Mouse (Mus musculus) CH12.LX (cell line): ENCODE results near the gene Gas2. TPM values are rescaled to one million over a fixed set of nuclear protein-coding genes. Genes with fewer than 3 reads are reported as not detected.

Experiments used
- DNase-seq: peaks from one replicate; pipeline ENCODE4 v3.0.0-alpha.2; 2013; ENCODE audit errors: extremely low read depth
- H3K27ac ChIP-seq: 2 replicates; pipeline ENCODE4 v1.5.1; 2012; ENCODE audit warnings: low read depth, mild to moderate bottlenecking, control low read depth, moderate library complexity; ENCODE audit not compliant: insufficient read depth
- H3K27me3 ChIP-seq: replicated peaks from 2 replicates; pipeline ENCODE3; 2012; ENCODE audit warnings: inconsistent platforms
- H3K36me3 ChIP-seq, 2 experiments: replicated peaks in 1 of 2; 2 replicates each; pipeline versions ENCODE3 to v1.6.1; 2012; ENCODE audit warnings: inconsistent platforms in 1 of 2, low read length in 1 of 2, mild to moderate bottlenecking in 1 of 2, mixed read lengths in 1 of 2, moderate library complexity in 1 of 2; ENCODE audit not compliant: control insufficient read depth in 1 of 2, insufficient read depth in 1 of 2
- H3K4me1 ChIP-seq, 2 experiments: 2 replicates each; pipeline ENCODE4 v1.6.1; 2012; ENCODE audit warnings: inconsistent platforms in 1 of 2, moderate library complexity in 1 of 2; ENCODE audit not compliant: insufficient read depth in 2 of 2, control insufficient read depth in 1 of 2
- H3K4me2 ChIP-seq: 2 replicates; pipeline ENCODE4 v1.6.1; 2012; ENCODE audit warnings: low read depth, mild to moderate bottlenecking, control low read depth; ENCODE audit not compliant: poor library complexity, insufficient read depth, severe bottlenecking
- H3K4me3 ChIP-seq, 3 experiments: fragments of 150-350 bp in 1 of 3; sonication (generic) in 1 of 3; replicated peaks in 1 of 3; 2 replicates each; pipeline versions ENCODE3 to v1.5.1; 2011 to 2012; ENCODE audit warnings: low read depth in 2 of 3, low read length in 2 of 3, mild to moderate bottlenecking in 2 of 3, moderate library complexity in 2 of 3, control low read depth in 1 of 3, improper control_type of control experiment in 1 of 3, inconsistent platforms in 1 of 3, mixed read lengths in 1 of 3; ENCODE audit not compliant: poor library complexity in 1 of 3
- H3K79me2 ChIP-seq: replicated peaks from 2 replicates; pipeline ENCODE4 v1.6.1; 2012; ENCODE audit warnings: mild to moderate bottlenecking, moderate library complexity; ENCODE audit not compliant: control insufficient read depth, poor library complexity, insufficient read depth, severe bottlenecking; ENCODE audit errors: extremely low read depth
- H3K9ac ChIP-seq: 2 replicates; pipeline ENCODE4 v1.6.1; 2012; ENCODE audit warnings: low read depth, mild to moderate bottlenecking, control low read depth, moderate library complexity; ENCODE audit not compliant: insufficient read depth
- H3K9me3 ChIP-seq: replicated peaks from 2 replicates; pipeline ENCODE3; 2012; ENCODE audit warnings: low read length, inconsistent platforms, mixed read lengths
- CHD1 ChIP-seq: IDR thresholded peaks from 2 replicates; pipeline ENCODE4 v1.6.1; 2012; ENCODE audit warnings: low read depth, low read length, improper control_type of control experiment, inconsistent platforms
- CTCF ChIP-seq, 2 experiments: IDR thresholded peaks in 1 of 2; conservative IDR thresholded peaks in 1 of 2; 2 replicates each; pipeline ENCODE4 v1.5.1; 2011 to 2012; ENCODE audit warnings: low read depth in 2 of 2, low read length in 2 of 2, improper control_type of control experiment in 1 of 2, inconsistent platforms in 1 of 2, mild to moderate bottlenecking in 1 of 2, moderate library complexity in 1 of 2
- E2F4 ChIP-seq: IDR thresholded peaks from 2 replicates; pipeline ENCODE4 v1.6.1; 2011; ENCODE audit warnings: low read depth, low read length, improper control_type of control experiment; ENCODE audit not compliant: insufficient replicate concordance
- EP300 ChIP-seq: IDR thresholded peaks from 2 replicates; pipeline ENCODE4 v1.6.1; 2011; ENCODE audit warnings: low read length, improper control_type of control experiment
- GABPA ChIP-seq: IDR thresholded peaks from 2 replicates; pipeline ENCODE4 v1.6.1; 2012; ENCODE audit warnings: low read depth, low read length, improper control_type of control experiment, inconsistent platforms; ENCODE audit not compliant: insufficient replicate concordance
- HCFC1 ChIP-seq: IDR thresholded peaks from 2 replicates; pipeline ENCODE4 v1.6.1; 2012; ENCODE audit warnings: low read depth, mild to moderate bottlenecking, inconsistent platforms, low read length, improper control_type of control experiment
- IRF4 ChIP-seq: IDR thresholded peaks from 2 replicates; pipeline ENCODE4 v1.6.1; 2014; ENCODE audit warnings: low read depth, mild to moderate bottlenecking, inconsistent platforms, low read length, improper control_type of control experiment
- JUN ChIP-seq: IDR thresholded peaks from 2 replicates; pipeline ENCODE4 v1.6.1; 2011; ENCODE audit warnings: low read depth, mild to moderate bottlenecking, low read length, improper control_type of control experiment, moderate library complexity; ENCODE audit not compliant: insufficient read depth
- JUND ChIP-seq: conservative IDR thresholded peaks from 2 replicates; pipeline ENCODE4 v1.6.1; 2011; ENCODE audit warnings: low read depth, low read length, improper control_type of control experiment
- MAFK ChIP-seq: IDR thresholded peaks from 2 replicates; pipeline ENCODE4 v1.6.1; 2011; ENCODE audit warnings: low read length, improper control_type of control experiment; ENCODE audit not compliant: insufficient replicate concordance
- MAX ChIP-seq: IDR thresholded peaks from 2 replicates; pipeline ENCODE4 v1.6.1; 2011; ENCODE audit warnings: low read length, improper control_type of control experiment
- MAZ ChIP-seq: IDR thresholded peaks from 2 replicates; pipeline ENCODE4 v1.6.1; 2012; ENCODE audit warnings: low read depth, mild to moderate bottlenecking, inconsistent platforms, low read length, improper control_type of control experiment, moderate library complexity
- MXI1 ChIP-seq: IDR thresholded peaks from 2 replicates; pipeline ENCODE4 v1.6.1; 2011; ENCODE audit warnings: mild to moderate bottlenecking, low read depth, low read length, improper control_type of control experiment
- MYC ChIP-seq: IDR thresholded peaks from 2 replicates; pipeline ENCODE4 v1.6.1; 2011; ENCODE audit warnings: low read depth, mild to moderate bottlenecking, improper control_type of control experiment, low read length
- NELFE ChIP-seq: IDR thresholded peaks from 2 replicates; pipeline ENCODE4 v1.6.1; 2011; ENCODE audit warnings: low read depth, low read length, improper control_type of control experiment
- NRF1 ChIP-seq: IDR thresholded peaks from 2 replicates; pipeline ENCODE4 v1.6.1; 2014; ENCODE audit warnings: low read depth, mild to moderate bottlenecking, inconsistent platforms, low read length, improper control_type of control experiment, moderate library complexity
- PAX5 ChIP-seq: IDR thresholded peaks from 2 replicates; pipeline ENCODE4 v1.6.1; 2012; ENCODE audit warnings: low read length, inconsistent platforms, mixed read lengths
- POLR2A ChIP-seq: IDR thresholded peaks from 2 replicates; pipeline ENCODE4 v1.6.1; 2011; ENCODE audit warnings: low read depth, mild to moderate bottlenecking, improper control_type of control experiment, low read length
- POLR2AphosphoS2 ChIP-seq: IDR thresholded peaks from 2 replicates; pipeline ENCODE4 v1.6.1; 2011; ENCODE audit warnings: low read depth, low read length, improper control_type of control experiment
- RAD21 ChIP-seq: IDR thresholded peaks from 2 replicates; pipeline ENCODE4 v1.6.1; 2011; ENCODE audit warnings: low read depth, mild to moderate bottlenecking, low read length, improper control_type of control experiment, moderate library complexity
- RCOR1 ChIP-seq: conservative IDR thresholded peaks from 2 replicates; pipeline ENCODE4 v1.6.1; 2012; ENCODE audit warnings: low read depth, mild to moderate bottlenecking, inconsistent platforms, low read length, improper control_type of control experiment
- SIN3A ChIP-seq: IDR thresholded peaks from 2 replicates; pipeline ENCODE4 v1.6.1; 2012; ENCODE audit warnings: low read length, improper control_type of control experiment, inconsistent platforms
- TBP ChIP-seq: conservative IDR thresholded peaks from 2 replicates; pipeline ENCODE4 v1.6.1; 2011; ENCODE audit warnings: low read depth, low read length, improper control_type of control experiment
- TCF12 ChIP-seq: IDR thresholded peaks from 2 replicates; pipeline ENCODE4 v1.6.1; 2014; ENCODE audit warnings: low read depth, mild to moderate bottlenecking, inconsistent platforms, low read length, improper control_type of control experiment
- UBTF ChIP-seq: IDR thresholded peaks from 2 replicates; pipeline ENCODE4 v1.6.1; 2012; ENCODE audit warnings: low read depth, mild to moderate bottlenecking, inconsistent platforms, low read length, improper control_type of control experiment, moderate library complexity
- USF1 ChIP-seq: IDR thresholded peaks from 2 replicates; pipeline ENCODE4 v1.6.1; 2014; ENCODE audit warnings: low read depth, mild to moderate bottlenecking, inconsistent platforms, low read length, improper control_type of control experiment
- ZKSCAN1 ChIP-seq: IDR thresholded peaks from 2 replicates; pipeline ENCODE4 v1.6.1; 2012; ENCODE audit warnings: low read depth, inconsistent platforms, low read length, improper control_type of control experiment, borderline replicate concordance
- ZMIZ1 ChIP-seq: IDR thresholded peaks from 2 replicates; pipeline ENCODE4 v1.6.1; 2012; ENCODE audit warnings: low read depth, mild to moderate bottlenecking, inconsistent platforms, low read length, improper control_type of control experiment
- dilution Hi-C: fragments of 300-500 bp; cut with MboI; formaldehyde crosslinking; loops from 2 replicates; pipeline ENCODE4 v1.14.3; 2020; ENCODE audit warnings: low sequenced_read_pairs; ENCODE audit not compliant: extremely low pct_unique_long_range_greater_than_20kb, extremely low pct_ligation_motif_present
- in situ Hi-C: fragments of 300-500 bp; cut with MboI; formaldehyde crosslinking; loops from 3 replicates; pipeline ENCODE4 v1.14.3; 2019; ENCODE audit warnings: low sequenced_read_pairs, low pct_ligation_motif_present, low pct_unique_long_range_greater_than_20kb, mixed read lengths
- polyA plus RNA-seq: library from polyadenylated mRNA; unstranded; fragments of >175 nt; gene quantifications from 2 replicates; pipeline ENCODE4 v1.2.1, GENCODE M21; 2012; ENCODE audit warnings: low read depth; ENCODE audit not compliant: insufficient read length
- total RNA-seq, 2 experiments: library from RNA; depleted of rRNA; stranded (reverse); fragments of 300-350 nt in 1 of 2; fragments of >200 nt in 1 of 2; gene quantifications; 2 replicates each; pipeline ENCODE4 v1.2.3; 2012 to 2014

The Gas2 gene
- total and polyA plus RNA-seq, 3 experiments, result 2.7 to 4.3 (median 3.3) TPM

DNA sequence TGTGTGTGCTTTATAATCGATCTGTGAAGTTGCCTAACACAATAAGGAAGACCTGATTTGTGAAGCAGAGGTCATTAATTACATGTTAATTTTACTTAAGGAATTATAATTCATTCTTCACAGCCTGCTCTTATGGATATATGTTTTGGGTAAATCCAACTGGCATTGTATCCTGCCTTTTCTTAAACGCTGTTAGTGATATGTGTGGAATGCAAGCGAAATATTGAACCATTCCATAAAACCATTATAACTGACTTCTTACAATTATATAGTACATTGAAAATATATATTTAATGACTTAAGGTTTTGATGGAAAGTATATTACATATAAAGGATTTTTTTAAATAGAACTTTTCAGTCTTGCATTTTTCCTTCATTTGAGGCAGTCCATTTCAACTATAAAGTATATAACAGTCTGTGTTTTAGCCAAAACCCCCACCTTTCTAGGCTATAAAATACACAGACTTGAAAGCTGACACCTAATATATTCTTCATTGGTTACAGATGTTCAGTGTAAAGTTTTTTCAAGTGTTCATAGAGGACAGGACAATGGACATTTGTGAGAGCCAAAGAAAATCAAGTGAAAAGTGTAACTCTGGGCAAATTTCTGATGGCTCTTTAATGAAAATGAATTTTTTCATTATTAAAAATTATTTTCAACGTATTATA, 32.5 kb downstream of the Gas2 start:
- DNase-seq, result no peak
- no peaks in the 10 kb centered on the region for H3K27me3 ChIP-seq
- peaks cover 0 to 8% of the 10 kb centered on the region in 2 experiments; a peak in 1 of 4 replicates for H3K4me1 ChIP-seq
- H3K79me2 ChIP-seq, result no peaks in the 10 kb centered on the region
- no peak overlapping the region for H3K4me2 ChIP-seq
- no peak overlapping the region for H3K9ac ChIP-seq
- in situ Hi-C loops, result no loop called here
- H3K9me3 ChIP-seq, result peaks cover 6% of the 10 kb centered on the region
- H3K36me3 ChIP-seq, result no peaks in the 10 kb centered on the region
- dilution Hi-C loops, result no loop called here
- TF ChIP-seq NELFE (no peak), USF1 (no peak), RCOR1 (no peak), POLR2A (no peak), GABPA (no peak), CTCF (conservative IDR thresholded peaks at IDR 0.05 in 1 of 2, IDR thresholded peaks at IDR 0.05 in 1 of 2; ENCODE audit: low read depth in 2 of 2, low read length in 2 of 2) (no peak), POLR2AphosphoS2 (no peak), ZMIZ1 (no peak), ZKSCAN1 (no peak), TCF12 (no peak), JUN (no peak), MAZ (no peak), HCFC1 (no peak), MAX (no peak), E2F4 (no peak)
- H3K4me3 ChIP-seq, result no peak overlapping the region
- no peak overlapping the region for H3K27ac ChIP-seq

DNA sequence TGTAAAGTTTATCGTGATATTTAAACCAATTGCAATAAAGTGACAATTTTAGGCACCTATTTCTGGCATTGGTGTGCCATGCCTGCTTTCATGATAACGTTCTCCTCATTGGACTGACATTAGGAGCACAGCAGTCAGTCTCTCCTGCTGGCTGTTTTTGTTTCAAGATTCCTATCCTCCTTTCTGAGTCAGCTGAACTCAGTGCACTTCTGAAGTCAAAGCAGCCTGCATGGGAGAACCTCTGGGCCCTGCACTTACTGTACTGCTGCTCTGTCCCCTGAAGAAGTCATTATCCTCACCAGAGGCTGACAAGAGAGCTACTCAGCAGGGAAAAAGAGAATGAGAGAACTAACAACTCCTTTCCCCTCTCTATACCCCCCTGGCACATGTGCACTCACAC, 33.1 kb downstream of the Gas2 start:
- H3K4me1 ChIP-seq, result peaks cover 0 to 8% of the 10 kb centered on the region in 2 experiments; a peak in 1 of 4 replicates
- no peak overlapping the region for H3K4me3 ChIP-seq
- no peak for TF ChIP-seq MAFK
- TF ChIP-seq RAD21, result no peak
- no peak for TF ChIP-seq E2F4
- TF ChIP-seq TBP, result no peak
- no peak for TF ChIP-seq MYC
- TF ChIP-seq IRF4, result no peak
- no peak for TF ChIP-seq NRF1
- TF ChIP-seq JUND, result no peak
- TF ChIP-seq SIN3A, result no peak
- TF ChIP-seq GABPA, result no peak
- no peak for TF ChIP-seq UBTF
- no peak for TF ChIP-seq TCF12
- TF ChIP-seq POLR2AphosphoS2, result no peak
- TF ChIP-seq PAX5, result no peak
- no peak for TF ChIP-seq MXI1
- no peak for TF ChIP-seq EP300
- TF ChIP-seq CHD1, result no peak
- H3K4me2 ChIP-seq, result no peak overlapping the region
- H3K27ac ChIP-seq, result no peak overlapping the region
- no peak overlapping the region for H3K9ac ChIP-seq
- no peak for DNase-seq
- dilution Hi-C loops, result no loop called here
- in situ Hi-C loops, result no loop called here
- H3K36me3 ChIP-seq, result no peaks in the 10 kb centered on the region
- peaks cover 6% of the 10 kb centered on the region for H3K9me3 ChIP-seq
- no peaks in the 10 kb centered on the region for H3K27me3 ChIP-seq
- H3K79me2 ChIP-seq, result no peaks in the 10 kb centered on the region
